Mouse (Mus musculus) skeletal muscle tissue, adult 2 months (tissue): ENCODE measurements around the gene Lgi4.

Experiments
- DNase-seq: peaks from one replicate; pipeline ENCODE4 v3.0.0-alpha.2; 2012; ENCODE audit warnings: low read depth, low spot score

The Lgi4 gene

GRCm38 (mm10) chr7:31076492-31076891 lies 17.4 kb downstream of the Lgi4 start, which contains the start of gene Fxyd3:
Fxyd3 (minus strand) TSS chr7:31076704.
- no peak for DNase-seq

GRCm38 (mm10) chr7:31077470-31077869 lies 18.3 kb downstream of the Lgi4 start:
- no peak for DNase-seq

- DNase-seq, result no peak
Observed at GRCm38 (mm10) chr7:31077885-31078445, 18.8 kb downstream of the Lgi4 start.

- no peak for DNase-seq
Observed at GRCm38 (mm10) chr7:31079670-31080069, 20.5 kb downstream of the Lgi4 start.

- no peak for DNase-seq
Observed at GRCm38 (mm10) chr7:31080611-31081010, 21.5 kb downstream of the Lgi4 start.

- DNase-seq, result no peak
Observed at GRCm38 (mm10) chr7:31081106-31081505, 22.0 kb downstream of the Lgi4 start.

GRCm38 (mm10) chr7:31082106-31082505 lies 23.0 kb downstream of the Lgi4 start:
- no peak for DNase-seq

GRCm38 (mm10) chr7:31082831-31083588 lies 23.9 kb downstream of the Lgi4 start:
- peak; percentile 97 for DNase-seq

- DNase-seq, result no peak
Observed at GRCm38 (mm10) chr7:31084140-31084539, 25.0 kb downstream of the Lgi4 start.

- DNase-seq, result peak; percentile 65
Observed at GRCm38 (mm10) chr7:31085171-31085570, 26.0 kb downstream of the Lgi4 start.

GRCm38 (mm10) chr7:31086175-31086755 lies 27.1 kb downstream of the Lgi4 start:
- DNase-seq, result no peak

GRCm38 (mm10) chr7:31087262-31087661 lies 28.1 kb downstream of the Lgi4 start:
- DNase-seq, result no peak

- no peak for DNase-seq
Observed at GRCm38 (mm10) chr7:31088206-31088605, 29.1 kb downstream of the Lgi4 start.

- no peak for DNase-seq
Observed at GRCm38 (mm10) chr7:31089721-31090120, 30.6 kb downstream of the Lgi4 start.

- DNase-seq, result peak; percentile 60
Observed at GRCm38 (mm10) chr7:31094774-31095501, 35.8 kb downstream of the Lgi4 start.

GRCm38 (mm10) chr7:31096892-31097564 lies 37.9 kb downstream of the Lgi4 start:
- DNase-seq, result no peak

GRCm38 (mm10) chr7:31097583-31098248 lies 38.6 kb downstream of the Lgi4 start:
- peak; percentile 91 for DNase-seq

GRCm38 (mm10) chr7:31098697-31099611 lies 39.8 kb downstream of the Lgi4 start:
- no peak for DNase-seq

GRCm38 (mm10) chr7:31099612-31099982 lies 40.5 kb downstream of the Lgi4 start:
- no peak for DNase-seq

GRCm38 (mm10) chr7:31100786-31101185 lies 41.6 kb downstream of the Lgi4 start:
- no peak for DNase-seq
